Mouse (Mus musculus): ENCODE results near the gene Emc3. TPM values are rescaled to one million over a fixed set of nuclear protein-coding genes. Genes with fewer than 3 reads are reported as not detected.

The Emc3 gene
- total RNA-seq (2023) = 65.7 TPM

GRCm38 (mm10) chr6:113530932-113531839 is at the start of gene Emc3, which contains the start of gene Fancd2:
Emc3 (minus strand) TSS chr6:113531652.
Fancd2 (plus strand) TSS chr6:113531682.

GRCm38 (mm10) chr6:113501388-113502084 is 29.9 kb downstream of the Emc3 start, which contains the start of gene Prrt3:
Prrt3 (minus strand) TSS chr6:113501931.

GRCm38 (mm10) chr6:113483100-113483615 is 48.3 kb downstream of the Emc3 start, which contains the start of gene Creld1:
Creld1 (plus strand) TSS chr6:113483297.

GRCm38 (mm10) chr6:113471297-113471936 is 60.0 kb downstream of the Emc3 start, which contains the start of gene Il17rc:
Il17rc (plus strand) TSS chr6:113471427.

Other genes starting within 250 kb of the Emc3 start
- 2.9 TPM for gene Cpne9, start 249.3 kb downstream of the Emc3 start, total RNA-seq (2023)
- 75.3 TPM for gene Brpf1, start 224.5 kb downstream of the Emc3 start, total RNA-seq (2023)
- 9.0 TPM for gene Ogg1, start 204.7 kb downstream of the Emc3 start, total RNA-seq (2023)
- 0.47 TPM for gene Camk1, start 187.7 kb downstream of the Emc3 start, total RNA-seq (2023)
- gene Tada3, start 153.8 kb downstream of the Emc3 start, total RNA-seq (2023) = 29.1 TPM
- 232 TPM for gene Arpc4, start 153.5 kb downstream of the Emc3 start, total RNA-seq (2023)
- gene Ttll3, start 142.4 kb downstream of the Emc3 start, total RNA-seq (2023) = 58.3 TPM
- 10.6 TPM for gene Rpusd3, start 112.3 kb downstream of the Emc3 start, total RNA-seq (2023)
- not detected for gene Cidec, start 95.9 kb downstream of the Emc3 start, total RNA-seq (2023)
- 18.3 TPM for gene Jagn1, start 89.1 kb downstream of the Emc3 start, total RNA-seq (2023)
- gene Il17re, start 73.2 kb downstream of the Emc3 start, total RNA-seq (2023) = 0.71 TPM
- 0.35 TPM for gene Il17rc, start 60.2 kb downstream of the Emc3 start, total RNA-seq (2023)
- gene Creld1, start 48.4 kb downstream of the Emc3 start, total RNA-seq (2023) = 10.8 TPM
- 0.35 TPM for gene Prrt3, start 29.7 kb downstream of the Emc3 start, total RNA-seq (2023)
- 0.80 TPM for gene Fancd2, start within 50 bp of the Emc3 start, total RNA-seq (2023)
- gene Fancd2os, start 69.1 kb upstream of the Emc3 start, total RNA-seq (2023) = not detected
- 91.9 TPM for gene Brk1, start 73.1 kb upstream of the Emc3 start, total RNA-seq (2023)
- gene Vhl, start 92.3 kb upstream of the Emc3 start, total RNA-seq (2023) = 19.3 TPM
- gene Irak2, start 106.8 kb upstream of the Emc3 start, total RNA-seq (2023) = 57.6 TPM
- 244 TPM for gene Tatdn2, start 165.4 kb upstream of the Emc3 start, total RNA-seq (2023)
- gene Ghrl, start 188.2 kb upstream of the Emc3 start, total RNA-seq (2023) = 1.2 TPM
- gene Sec13, start 209.1 kb upstream of the Emc3 start, total RNA-seq (2023) = 88.8 TPM

All from CD4-positive naive resting alpha-beta T cell, adult 57 days (primary cell).